Mouse (Mus musculus): ENCODE data around the gene Plekha3.

GRCm38 (mm10) chr2:76686986-76687385 lies 11.9 kb downstream of the Plekha3 start:
- TF ChIP-seq CTCF (IDR thresholded peaks at IDR 0.05; ENCODE audit: borderline replicate concordance, extremely low read depth, insufficient read depth, insufficient read length) (no peak), POLR2A (IDR thresholded peaks at IDR 0.05; ENCODE audit: borderline replicate concordance, extremely low read depth, insufficient read depth, insufficient read length, poor library complexity, severe bottlenecking) (no peak)

Data from brain, embryonic 14.5 days (tissue).